Mouse (Mus musculus) megakaryocyte, adult 5-6 weeks (primary cell): ENCODE results near the gene Gpc4. TPM values are rescaled to one million over a fixed set of nuclear protein-coding genes. Genes with fewer than 3 reads are reported as not detected.
A peak's percentile ranks its signal among the peaks of the same experiment; 100 is the strongest.

Source experiments
- ATAC-seq: 2 replicates; pipeline ENCODE4 v1.8.0; 2016; ENCODE audit warnings: mild to moderate bottlenecking, inconsistent platforms; ENCODE audit not compliant: poor library complexity, severe bottlenecking
- total RNA-seq, 2 experiments: library from RNA; stranded (forward) in 1 of 2; stranded (reverse) in 1 of 2; fragments of 153-499, 151-499 nt in 1 of 2; fragments of 221-1000, 200-1000 nt in 1 of 2; gene quantifications; 2 replicates each; pipeline versions ENCODE4 v1.2.3 to v1.2.4; 2015 to 2017

Gpc4 gene
- total RNA-seq, 2 experiments from 2014 or later: 0.40 to 1.9 TPM

- ATAC-seq: no peak
Observed at GRCm38 (mm10) chrX:52151555-52151954, 13.5 kb downstream of the Gpc4 start.

GRCm38 (mm10) chrX:52151100-52151499 lies 14.0 kb downstream of the Gpc4 start:
- ATAC-seq: no peak

GRCm38 (mm10) chrX:52145563-52145962 lies 19.5 kb downstream of the Gpc4 start:
- ATAC-seq: no peak

GRCm38 (mm10) chrX:52144491-52144890 lies 20.6 kb downstream of the Gpc4 start:
- no peak for ATAC-seq

- no peak for ATAC-seq
Observed at GRCm38 (mm10) chrX:52140316-52140715, 24.7 kb downstream of the Gpc4 start.

- no peak for ATAC-seq
Observed at GRCm38 (mm10) chrX:52138461-52139075, 26.5 kb downstream of the Gpc4 start.

- no peak for ATAC-seq
Observed at GRCm38 (mm10) chrX:52138033-52138432, 27.0 kb downstream of the Gpc4 start.

GRCm38 (mm10) chrX:52136525-52136924 lies 28.5 kb downstream of the Gpc4 start:
- no peak for ATAC-seq

- no peak for ATAC-seq
Observed at GRCm38 (mm10) chrX:52129604-52130003, 35.4 kb downstream of the Gpc4 start.

GRCm38 (mm10) chrX:52128794-52129193 lies 36.3 kb downstream of the Gpc4 start:
- ATAC-seq: no peak

GRCm38 (mm10) chrX:52113651-52114050 lies 51.4 kb downstream of the Gpc4 start:
- ATAC-seq: no peak

- ATAC-seq: no peak
Observed at GRCm38 (mm10) chrX:52109663-52110062, 55.4 kb downstream of the Gpc4 start.

GRCm38 (mm10) chrX:52108966-52109365 lies 56.1 kb downstream of the Gpc4 start:
- ATAC-seq: no peak

- no peak for ATAC-seq
Observed at GRCm38 (mm10) chrX:52103771-52104170, 61.3 kb downstream of the Gpc4 start.

- ATAC-seq: no peak
Observed at GRCm38 (mm10) chrX:52101940-52102339, 63.1 kb downstream of the Gpc4 start.

- ATAC-seq: peak; percentile 43; the same call in 1 of the 2 replicates
Observed at GRCm38 (mm10) chrX:52101445-52101844, 63.6 kb downstream of the Gpc4 start.

GRCm38 (mm10) chrX:52087726-52088348 lies 77.2 kb downstream of the Gpc4 start:
- ATAC-seq: no peak

- ATAC-seq: no peak
Observed at GRCm38 (mm10) chrX:52086885-52087573, 78.0 kb downstream of the Gpc4 start.

- ATAC-seq: no peak
Observed at GRCm38 (mm10) chrX:52083557-52083956, 81.5 kb downstream of the Gpc4 start.

- no peak for ATAC-seq
Observed at GRCm38 (mm10) chrX:52072410-52072809, 92.6 kb downstream of the Gpc4 start.

GRCm38 (mm10) chrX:52053416-52053815 lies 111.6 kb downstream of the Gpc4 start:
- no peak for ATAC-seq

- no peak for ATAC-seq
Observed at GRCm38 (mm10) chrX:52052011-52052410, 113.0 kb downstream of the Gpc4 start.
